Mouse (Mus musculus) thymus, adult 18-20 months (tissue): Measurements from ENCODE around the gene Olfr291.

Experiments used
- DNase-seq, 2 experiments: peaks; one replicate each; pipeline ENCODE4 v3.0.0; 2022; ENCODE audit warnings: mixed read lengths in 2 of 2

The Olfr291 gene

GRCm38 (mm10) chr7:84853253-84853652 is at the start of gene Olfr291:
Olfr291 (plus strand) TSS chr7:84853553.
- DNase-seq = no peak

DNA sequence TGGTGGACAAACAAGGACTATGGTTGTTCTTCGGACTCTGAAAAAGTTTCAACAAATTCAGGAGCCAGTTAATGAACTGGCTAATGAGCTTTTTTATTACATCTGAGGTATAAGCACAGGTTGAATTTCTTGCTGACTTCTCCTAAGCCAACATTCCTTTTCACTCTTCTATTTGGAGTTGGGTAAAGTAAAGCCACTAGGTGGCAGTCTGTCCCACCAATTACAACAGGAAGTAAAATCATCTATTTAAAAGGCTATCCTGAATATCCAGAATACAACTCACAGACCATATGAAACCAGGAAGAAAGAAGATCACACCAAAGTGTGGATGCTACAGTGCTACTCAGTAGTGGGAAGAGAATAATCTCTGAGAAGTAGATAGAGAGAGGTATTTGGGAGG is 48.1 kb upstream of the Olfr291 start:
- no peak for DNase-seq

GRCm38 (mm10) chr7:84806159-84806558 is 47.2 kb upstream of the Olfr291 start:
- DNase-seq = no peak

- DNase-seq = no peak
Measured at GRCm38 (mm10) chr7:84884530-84884929, 31.2 kb downstream of the Olfr291 start.
